Mouse (Mus musculus): Measurements from ENCODE around the gene Fam171a2. TPM values are rescaled to one million over a fixed set of nuclear protein-coding genes. Genes with fewer than 3 reads are reported as not detected.
"Not testable (repeated sequence)": the region's sequence is repeated elsewhere in the genome, so short reads cannot be mapped to it uniquely, and the experiment has no call there.

Fam171a2 gene
- total RNA-seq, 2 experiments from 2014 or later, result 11.7 to 12.3 TPM

DNA sequence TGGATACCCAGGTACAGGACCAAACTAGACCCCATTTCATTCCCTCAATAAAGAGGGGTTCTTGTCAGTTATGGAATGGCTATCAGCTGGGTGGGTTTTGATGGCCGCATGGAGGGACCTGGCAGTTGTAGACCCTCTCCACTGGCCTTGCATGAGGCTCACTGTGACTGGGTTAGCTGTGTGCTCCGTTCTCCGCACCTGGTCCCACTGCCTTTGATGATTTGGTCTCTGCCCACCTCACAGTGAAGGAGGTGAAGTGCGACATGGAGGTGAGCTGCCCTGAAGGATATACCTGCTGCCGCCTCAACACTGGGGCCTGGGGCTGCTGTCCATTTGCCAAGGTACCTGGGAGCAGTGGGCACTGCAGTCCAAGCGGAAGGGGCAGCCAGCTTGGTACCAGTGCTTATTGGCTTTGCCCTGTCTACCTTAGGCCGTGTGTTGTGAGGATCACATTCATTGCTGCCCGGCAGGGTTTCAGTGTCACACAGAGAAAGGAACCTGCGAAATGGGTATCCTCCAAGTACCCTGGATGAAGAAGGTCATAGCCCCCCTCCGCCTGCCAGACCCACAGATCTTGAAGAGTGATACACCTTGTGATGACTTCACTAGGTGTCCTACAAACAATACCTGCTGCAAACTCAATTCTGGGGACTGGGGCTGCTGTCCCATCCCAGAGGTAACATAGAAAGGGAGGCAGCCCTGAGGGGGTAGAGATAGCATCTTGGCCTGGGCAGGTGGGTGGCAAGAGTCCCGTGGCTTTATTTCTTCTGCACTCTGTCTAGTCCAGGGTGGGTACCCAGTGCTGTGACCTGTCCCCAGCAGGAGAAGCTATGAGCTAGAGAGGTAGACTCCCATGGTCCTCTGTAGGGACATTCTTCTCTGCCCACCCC is 12.4 kb downstream of the Fam171a2 start:
- DNase-seq, result peak; percentile 14

GRCm38 (mm10) chr11:102434406-102434805 is 13.1 kb downstream of the Fam171a2 start:
- DNase-seq, result peak; percentile 90

DNA sequence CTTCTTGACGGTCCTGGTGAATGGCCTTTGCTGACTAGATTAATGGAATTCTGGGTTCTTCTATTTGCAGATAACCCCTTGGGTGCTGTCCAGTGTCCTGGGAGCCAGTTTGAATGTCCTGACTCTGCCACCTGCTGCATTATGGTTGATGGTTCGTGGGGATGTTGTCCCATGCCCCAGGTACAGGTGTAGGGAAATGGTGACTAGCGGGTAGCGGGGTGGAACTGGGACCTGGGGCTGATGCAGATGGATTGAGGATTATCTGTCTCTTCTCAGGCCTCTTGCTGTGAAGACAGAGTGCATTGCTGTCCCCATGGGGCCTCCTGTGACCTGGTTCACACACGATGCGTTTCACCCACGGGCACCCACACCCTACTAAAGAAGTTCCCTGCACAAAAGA is 13.6 kb downstream of the Fam171a2 start:
- no peak for DNase-seq

DNA sequence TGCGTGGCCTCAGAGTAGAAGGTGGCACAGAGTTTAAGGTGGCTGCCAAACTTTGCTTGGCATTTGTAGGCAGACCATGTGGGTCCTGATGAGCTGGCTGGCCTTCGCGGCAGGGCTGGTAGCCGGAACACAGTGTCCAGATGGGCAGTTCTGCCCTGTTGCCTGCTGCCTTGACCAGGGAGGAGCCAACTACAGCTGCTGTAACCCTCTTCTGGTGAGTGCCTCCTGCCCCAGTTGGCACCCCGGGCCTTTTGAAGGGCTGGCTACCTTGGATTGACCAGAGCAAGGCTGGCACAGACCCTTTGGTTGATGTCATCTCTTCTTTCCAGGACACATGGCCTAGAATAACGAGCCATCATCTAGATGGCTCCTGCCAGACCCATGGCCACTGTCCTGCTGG is 14.6 kb downstream of the Fam171a2 start:
- DNase-seq, result peak; percentile 70

DNA sequence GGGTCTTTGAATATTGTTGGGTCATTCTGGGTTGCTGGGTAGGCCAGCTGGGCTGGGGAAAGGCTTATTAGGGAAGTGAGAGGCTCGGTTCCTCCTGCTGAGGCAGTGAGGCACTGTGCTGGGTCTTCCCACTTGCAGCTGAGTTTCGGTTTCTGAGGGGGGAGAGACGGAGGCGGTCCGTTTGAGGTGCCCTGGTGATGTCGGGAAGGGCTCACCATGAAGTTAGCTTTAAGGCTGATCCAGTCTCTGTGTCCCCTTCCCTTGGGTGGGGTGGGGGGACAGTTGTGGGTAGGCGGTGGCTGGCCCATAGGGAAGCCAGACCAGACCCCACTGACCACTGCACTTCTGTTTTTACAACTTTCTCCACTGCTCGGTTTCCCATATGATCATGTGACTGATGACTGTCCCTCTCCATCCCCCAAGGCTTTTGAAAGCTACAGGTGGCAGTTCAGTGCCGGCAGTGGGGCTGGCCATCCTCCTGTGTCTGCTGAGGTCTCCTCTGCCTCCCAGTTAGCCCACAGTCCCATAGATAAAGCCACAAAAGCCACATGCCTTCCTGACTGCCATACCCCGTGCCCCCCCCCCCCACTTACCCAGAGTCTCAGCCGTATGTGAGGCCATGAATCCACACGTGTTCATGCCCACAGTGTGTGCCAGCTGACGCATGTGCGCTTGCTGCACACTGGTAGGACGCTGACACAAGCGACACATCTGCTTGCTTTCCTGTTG is 15.2 kb downstream of the Fam171a2 start:
- peak; percentile 22 for DNase-seq

- no peak for DNase-seq
These were observed 15.8 kb downstream of the Fam171a2 start for GRCm38 (mm10) chr11:102431728-102432114.

DNA sequence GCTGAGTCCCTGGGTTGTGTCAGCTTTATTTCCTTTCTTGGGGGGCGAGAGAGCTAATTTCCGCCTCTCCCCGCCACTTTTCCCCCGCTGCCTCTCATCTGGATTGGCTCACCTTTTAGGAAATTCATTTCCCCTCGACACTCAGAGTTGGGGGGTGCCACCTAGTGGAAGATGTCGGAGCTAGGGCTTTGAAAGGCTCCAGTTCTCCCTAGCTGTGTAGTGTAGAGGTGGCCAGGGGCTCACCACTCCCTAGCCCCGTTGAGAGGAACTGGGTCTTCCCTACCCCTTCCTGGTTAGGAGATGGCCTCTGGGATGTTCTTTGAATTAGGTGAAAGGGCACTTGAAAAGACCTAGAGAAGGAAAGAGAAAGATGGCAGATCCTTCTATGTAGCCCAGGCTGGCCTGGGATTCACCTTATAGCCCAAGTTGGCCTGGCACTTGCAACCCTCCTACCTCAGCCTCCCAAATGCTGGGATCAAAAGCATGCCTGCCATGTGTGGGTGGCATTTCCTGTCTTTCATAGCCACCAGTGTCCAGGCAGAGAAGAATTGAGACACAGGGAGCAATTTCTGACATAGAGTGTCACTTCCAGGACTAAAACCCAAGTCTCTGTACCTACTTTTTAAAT is 16.4 kb downstream of the Fam171a2 start:
- peak; percentile 74 for DNase-seq

GRCm38 (mm10) chr11:102430121-102431017 is 17.1 kb downstream of the Fam171a2 start, which contains the start of gene Grn:
Grn (plus strand) TSS chr11:102430315.
- peak; percentile 78 for DNase-seq

GRCm38 (mm10) chr11:102429551-102429950 is 17.9 kb downstream of the Fam171a2 start:
- DNase-seq, result no peak

DNA sequence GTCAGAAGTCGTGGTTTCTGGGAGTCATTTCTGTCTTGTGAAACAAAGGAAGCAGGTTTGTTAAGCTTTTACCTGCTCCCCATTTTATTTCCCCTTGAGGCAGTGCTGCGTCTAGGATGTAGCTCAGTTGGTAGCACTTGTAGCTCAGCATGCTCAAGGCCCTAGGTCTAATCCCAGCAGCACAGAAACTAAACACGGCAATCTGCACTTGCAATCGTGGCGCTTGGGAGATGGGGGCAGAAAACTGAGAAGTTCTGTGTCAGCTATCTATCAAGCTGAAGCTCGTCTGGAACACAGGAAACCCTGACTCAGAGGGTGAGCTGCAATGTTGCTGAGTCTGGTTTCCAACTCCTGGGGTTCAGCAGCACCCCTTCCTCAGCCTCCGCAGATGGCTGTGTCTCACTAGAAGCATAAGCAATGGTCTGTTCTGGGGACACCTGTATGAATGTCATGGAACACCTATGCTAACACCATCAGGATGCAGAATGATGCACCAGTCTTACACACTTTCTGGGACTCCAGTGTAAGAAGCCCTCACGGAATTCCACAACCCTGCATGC is 18.4 kb downstream of the Fam171a2 start:
- DNase-seq, result no peak

DNA sequence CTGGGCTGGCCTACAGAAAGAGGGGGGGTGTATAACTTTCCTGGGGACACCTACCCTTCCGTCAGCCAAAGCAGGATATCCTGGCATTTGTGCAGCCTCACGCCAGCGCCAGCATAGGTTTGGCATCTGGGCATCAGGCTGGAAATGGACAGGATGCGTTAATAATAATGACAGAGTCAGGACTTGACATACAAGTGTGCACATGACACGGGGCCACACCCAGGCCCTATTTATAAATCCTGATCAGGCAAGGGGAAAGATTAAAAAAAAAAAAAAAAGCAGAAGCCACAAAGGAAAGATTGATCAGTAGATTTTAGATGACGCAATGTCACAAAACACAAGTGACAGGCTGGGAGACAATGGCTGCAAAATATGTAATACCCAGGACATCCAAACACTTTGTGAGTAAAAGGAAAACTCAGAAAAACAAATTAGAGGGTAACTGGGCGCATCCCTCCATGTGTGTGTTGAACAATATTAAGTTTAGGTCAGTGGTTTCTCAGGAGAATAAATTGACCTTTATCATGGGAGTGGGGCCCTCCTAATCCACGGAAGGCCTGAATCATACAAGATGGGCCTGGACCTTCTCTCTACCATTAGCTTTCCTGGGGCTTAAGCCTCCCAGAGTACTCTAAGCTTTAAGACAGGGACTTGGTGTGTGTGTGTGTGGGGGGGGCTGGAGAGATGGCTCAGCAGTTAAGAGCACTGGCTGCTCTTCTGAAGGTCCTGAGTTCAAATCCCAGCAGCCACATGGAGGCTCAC is 21.7 kb downstream of the Fam171a2 start:
- DNase-seq, result no peak

DNA sequence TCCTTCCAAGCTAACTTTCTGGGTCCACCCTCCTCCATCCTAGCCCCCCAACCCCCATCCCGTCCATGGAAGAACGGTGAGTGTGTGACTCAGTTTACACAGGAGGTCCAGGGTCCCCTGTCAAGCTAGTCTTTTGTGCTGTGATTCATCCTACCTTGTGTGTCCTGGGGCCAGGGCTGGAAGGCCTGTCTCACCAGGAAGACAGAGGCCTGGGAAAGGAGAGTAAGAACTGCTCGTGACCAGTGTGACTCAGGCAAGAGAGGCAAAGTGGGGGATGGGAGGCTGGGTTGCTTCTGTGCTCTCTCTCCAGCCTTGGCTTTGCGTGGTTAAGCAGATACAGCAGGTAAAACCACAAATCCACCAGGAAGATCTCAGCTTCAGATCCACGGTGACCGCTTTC is 22.8 kb downstream of the Fam171a2 start:
- DNase-seq, result no peak

DNA sequence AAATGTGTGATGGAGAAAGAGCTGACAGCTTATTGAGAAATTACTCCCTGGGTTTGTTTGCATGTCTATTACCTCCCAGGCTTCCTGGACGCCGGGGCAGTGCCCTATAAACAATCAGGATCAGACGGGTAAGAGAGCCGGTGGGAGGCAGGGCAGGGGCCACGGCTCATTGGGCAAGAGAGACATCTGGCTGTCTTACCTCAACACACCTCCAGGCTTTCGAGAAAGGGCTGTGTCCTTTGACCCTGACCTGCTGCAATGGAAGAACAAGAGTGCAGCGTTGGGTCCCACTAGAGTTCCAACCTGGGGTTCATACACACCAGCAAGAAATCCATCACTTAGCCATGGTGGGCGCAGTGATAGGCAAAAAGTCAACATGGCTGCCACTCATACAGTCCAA is 25.9 kb downstream of the Fam171a2 start:
- no peak for DNase-seq

GRCm38 (mm10) chr11:102418887-102419286 is 28.6 kb downstream of the Fam171a2 start:
- no peak for DNase-seq

GRCm38 (mm10) chr11:102417160-102417559 is 30.3 kb downstream of the Fam171a2 start:
- no peak for DNase-seq

DNA sequence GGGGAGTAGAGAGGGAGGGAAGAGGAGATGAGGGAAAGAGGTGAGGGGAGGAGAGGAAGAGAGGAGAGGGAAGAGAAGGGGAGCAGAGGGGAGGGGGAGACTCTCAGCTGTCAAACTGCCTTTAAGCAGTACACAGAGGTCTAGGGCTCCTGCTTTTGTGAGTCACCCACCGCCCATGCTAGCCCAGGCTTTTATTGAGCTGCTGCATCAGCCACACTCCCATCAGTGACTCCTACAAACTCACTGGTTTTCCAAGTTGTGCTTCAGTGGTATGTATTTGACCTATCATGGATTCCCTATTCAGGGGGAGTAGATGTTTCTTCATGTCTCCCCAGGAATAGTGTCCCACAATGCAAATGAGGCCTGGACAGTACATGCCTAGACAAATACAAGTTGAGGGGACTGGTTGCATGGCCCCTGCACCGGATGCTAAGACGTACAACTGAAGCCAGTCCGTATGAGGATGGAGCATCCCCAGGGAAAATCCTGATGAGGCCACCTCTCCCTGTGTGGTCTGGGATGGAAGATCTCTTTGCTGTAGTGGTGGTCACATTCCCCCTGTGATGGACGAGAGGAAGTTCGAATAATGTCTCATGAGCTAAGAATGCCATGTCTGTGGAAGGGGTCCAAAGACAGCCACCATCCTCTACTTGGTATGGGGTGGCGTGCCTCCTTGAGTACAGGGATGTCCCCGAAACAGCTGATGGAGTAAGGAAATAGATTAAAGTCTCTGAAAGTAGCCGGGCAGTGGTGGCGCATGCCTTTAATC is 32.3 kb downstream of the Fam171a2 start:
- no peak for DNase-seq

DNA sequence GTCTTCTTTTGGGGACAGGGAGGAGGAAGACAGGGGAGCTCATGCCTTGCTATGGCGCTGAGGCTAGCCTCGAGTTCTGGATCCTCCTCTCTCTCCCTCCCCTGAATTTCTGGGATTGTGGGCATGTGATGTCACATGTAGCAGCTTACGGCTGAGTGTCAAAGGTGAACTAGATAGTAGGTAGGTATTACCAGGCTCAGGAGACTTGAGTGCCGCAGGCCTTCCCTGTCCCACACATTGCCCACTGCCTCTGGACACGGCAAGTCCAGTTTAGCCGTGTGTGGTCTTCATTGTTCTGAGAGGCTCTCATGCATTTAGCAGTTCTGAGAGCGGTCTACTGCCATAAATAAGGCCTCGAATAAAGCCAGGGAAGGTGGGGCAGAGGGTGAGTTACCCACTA is 34.4 kb downstream of the Fam171a2 start:
- no peak for DNase-seq

DNA sequence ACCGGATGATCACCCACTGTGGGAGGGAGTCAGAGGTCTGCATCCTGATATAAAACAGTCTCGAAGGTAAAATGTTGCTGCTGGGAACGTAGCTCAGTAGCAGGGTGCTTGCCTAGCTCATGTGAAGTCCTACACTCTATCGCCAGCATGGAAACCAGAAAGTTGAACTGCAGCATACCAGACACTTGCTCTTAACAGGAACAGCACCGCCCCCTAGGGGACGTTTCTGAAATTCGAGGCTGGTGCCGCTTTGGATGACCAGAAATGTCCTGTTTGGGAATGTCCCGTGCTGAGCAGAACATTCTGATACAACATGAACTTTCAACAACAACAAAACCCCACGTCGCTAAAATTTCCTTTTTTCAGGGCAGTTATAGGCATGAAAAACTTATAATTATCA is 35.8 kb downstream of the Fam171a2 start:
- peak; percentile 95 for DNase-seq

DNA sequence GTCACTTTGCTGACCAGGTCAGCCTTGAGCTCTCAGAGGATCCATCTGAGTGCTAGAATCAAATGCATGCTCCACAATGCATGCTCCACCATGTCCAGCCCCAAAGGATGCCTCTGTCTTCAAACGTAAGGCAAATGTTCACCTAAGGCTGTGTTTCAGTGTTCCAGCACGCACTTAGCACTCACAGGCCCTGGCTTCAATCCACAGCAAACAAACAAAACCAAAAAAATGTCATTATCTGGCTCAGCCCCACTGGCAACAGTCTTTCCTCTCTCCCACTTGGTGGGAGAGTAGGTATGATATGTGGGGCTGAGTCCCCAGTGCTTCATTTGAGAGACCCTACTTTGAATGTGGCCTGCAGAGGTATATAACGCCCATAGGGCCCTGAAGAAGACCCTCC is 36.4 kb downstream of the Fam171a2 start:
- no peak for DNase-seq

DNA sequence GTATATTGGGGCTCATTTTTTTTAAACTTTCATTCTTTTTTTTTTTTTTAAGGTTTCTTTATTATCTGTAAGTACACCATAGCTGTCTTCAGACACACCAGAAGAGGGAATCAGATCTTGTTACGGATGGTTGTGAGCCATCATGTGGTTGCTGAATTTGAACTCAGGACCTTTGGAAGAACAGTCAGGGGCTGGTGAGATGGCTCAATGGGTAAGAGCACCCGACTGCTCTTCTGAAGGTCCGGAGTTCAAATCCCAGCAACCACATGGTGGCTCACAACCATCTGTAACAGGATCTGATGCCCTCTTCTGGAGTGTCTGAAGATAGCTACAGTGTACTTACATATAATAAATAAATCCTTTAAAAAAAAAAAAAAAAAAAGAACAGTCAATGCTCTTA is 37.1 kb downstream of the Fam171a2 start:
- DNase-seq, result not testable (repeated sequence)
